Mouse (Mus musculus): ENCODE data around the gene Bloc1s5.
"Not testable (repeated sequence)": the region's sequence is repeated elsewhere in the genome, so short reads cannot be mapped to it uniquely, and the experiment has no call there.

The Bloc1s5 gene

DNA sequence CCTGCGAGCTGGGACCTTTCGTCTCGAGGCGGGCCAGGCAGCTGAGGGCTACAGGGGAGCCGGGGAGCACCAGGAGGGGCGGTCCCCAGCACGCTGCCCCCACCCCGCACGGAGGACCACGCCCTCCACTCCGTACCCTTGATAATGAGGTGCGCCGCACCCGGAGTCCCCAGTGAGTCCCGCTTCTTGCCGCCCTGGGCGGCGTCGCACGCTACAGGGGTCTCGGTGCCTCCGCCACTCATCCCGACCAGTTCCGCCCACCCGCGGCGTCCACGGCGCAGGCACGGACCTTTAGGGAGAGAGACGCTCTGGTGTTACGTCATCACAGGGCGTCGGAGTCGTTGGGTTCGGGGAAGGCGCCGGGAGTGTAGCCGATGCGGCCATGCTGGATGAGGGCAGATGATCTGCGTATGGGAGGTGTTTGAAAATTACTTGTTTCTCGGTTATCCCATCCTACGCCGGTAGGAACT, at the start of gene Bloc1s5:
TSS of gene Bloc1s5 (minus strand) at position 310 of the 470 bp plus-strand sequence.
- DNase-seq, result peak; percentile 95

DNA sequence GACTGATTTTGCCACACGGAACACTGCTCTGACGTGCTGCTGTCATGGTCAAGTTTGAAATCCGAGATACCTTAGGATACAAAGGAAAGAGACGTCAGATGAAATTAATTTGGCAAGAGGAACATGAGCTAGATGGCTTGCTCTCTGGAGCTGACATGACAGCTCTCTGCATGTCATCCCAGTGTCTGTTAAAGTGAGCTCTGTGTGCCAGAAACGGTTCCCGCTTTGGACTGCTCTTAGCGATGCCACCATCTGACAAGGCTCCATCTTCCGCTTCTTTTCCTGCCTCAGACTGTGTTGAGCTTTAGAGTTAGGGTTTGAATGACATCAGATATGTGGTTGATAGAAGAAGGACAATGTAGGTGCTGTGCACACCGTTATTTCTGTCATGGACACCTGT, 37.4 kb upstream of the Bloc1s5 start:
- DNase-seq, result no peak

DNA sequence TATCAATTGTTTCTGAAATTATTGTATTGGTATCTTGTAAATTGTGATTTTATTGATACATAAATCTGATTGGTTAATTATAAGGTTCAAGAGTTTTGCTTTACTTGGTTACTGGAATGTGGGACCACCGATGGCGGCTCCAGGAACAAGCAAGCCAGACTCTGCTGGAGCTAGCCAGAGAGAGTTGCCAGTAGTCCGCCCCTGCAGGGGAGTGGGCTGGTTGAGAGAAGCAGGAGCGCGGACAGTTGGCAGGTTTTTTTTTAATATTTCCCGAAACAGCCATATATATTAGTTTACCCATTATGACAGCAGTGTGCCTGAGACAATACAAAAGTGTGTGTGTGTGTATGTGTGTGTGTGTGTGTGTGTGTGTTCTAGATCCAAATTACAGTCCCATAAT, 36.5 kb upstream of the Bloc1s5 start:
- DNase-seq, result not testable (repeated sequence)

DNA sequence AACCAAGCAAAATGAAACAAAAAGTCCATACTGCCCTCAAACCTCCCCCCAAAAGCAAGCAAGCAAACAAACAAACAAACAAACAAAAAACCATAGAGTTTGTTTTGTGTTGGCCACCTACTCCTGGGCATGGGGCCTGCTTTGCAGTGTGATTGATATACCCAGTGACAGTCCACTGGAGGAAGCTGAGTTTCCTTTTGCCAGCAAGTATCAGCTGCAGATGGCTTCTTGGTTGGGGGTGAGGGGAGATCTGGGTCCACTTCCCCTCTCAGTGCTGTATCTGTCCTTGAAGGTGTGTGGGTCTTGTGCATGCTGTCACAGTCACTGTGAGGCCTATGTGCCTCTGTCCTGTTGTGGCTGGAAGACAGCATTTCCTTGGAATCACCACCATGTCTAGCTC, 35.1 kb upstream of the Bloc1s5 start:
- no peak for DNase-seq

DNA sequence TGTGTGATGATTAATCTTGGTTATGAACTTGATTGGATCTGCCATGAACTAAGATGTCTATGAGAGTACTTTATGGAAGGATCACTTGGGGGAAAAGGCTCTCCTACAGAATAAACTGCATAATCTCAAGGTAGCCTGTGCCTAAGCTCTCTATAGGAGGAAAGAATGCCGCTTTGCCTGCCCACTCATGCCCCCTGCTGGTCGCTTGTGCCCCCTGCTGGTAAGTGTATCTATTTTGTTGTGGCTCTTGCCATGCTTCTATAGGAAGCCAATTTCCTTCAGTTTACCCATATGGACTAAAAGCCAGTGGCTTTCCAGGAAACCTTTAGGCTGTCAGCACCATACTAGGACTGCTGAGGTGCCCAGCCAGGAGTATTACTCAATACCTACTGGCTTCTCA, 33.6 kb upstream of the Bloc1s5 start:
- DNase-seq, result peak; percentile 49

DNA sequence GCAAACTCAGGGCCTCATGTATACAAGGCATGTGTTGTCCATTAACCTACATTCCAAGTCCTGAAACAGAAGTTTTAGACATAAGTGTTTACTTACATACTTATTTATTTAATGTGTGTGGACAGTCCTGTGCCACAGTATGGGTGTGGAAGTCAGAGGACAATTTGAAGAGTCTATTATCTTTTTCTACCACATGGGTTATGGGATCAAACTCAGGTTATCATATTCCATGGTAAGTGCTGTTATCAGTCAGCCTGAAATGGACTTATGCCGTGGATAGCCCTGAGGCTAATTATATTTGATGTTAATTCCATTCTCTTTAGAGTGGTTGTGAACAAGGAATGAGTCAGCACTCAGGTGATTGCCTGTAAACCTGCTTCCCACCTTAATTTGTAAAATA, 29.8 kb upstream of the Bloc1s5 start:
- DNase-seq, result no peak

DNA sequence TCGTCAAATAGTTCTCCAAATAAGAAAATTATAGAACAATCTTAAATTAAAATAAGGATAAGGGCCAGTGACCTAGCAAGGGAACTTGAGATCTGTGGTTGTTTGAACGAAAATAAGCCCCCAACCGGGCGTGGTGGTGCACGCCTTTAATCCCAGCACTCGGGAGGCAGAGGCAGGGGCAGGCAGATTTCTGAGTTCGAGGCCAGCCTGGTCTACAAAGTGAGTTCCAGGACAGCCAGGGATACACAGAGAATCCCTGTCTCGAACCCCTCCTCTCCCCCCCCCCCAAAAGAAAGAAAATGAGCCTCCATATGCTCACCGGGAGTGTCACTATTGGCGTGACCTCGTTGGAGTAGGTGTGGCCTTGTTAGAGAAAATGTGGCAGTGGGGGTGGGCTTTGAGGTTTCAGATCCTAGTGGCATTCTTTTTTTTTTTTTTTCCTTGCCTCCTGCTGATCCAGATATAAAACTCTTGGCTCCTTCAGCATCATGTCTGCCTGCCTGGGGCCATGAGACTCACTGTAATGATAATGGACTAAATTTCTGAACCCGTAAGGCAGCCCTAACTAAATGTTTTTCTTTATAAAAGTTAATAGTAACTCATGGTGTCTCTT, 24.7 kb upstream of the Bloc1s5 start:
- no peak for DNase-seq

DNA sequence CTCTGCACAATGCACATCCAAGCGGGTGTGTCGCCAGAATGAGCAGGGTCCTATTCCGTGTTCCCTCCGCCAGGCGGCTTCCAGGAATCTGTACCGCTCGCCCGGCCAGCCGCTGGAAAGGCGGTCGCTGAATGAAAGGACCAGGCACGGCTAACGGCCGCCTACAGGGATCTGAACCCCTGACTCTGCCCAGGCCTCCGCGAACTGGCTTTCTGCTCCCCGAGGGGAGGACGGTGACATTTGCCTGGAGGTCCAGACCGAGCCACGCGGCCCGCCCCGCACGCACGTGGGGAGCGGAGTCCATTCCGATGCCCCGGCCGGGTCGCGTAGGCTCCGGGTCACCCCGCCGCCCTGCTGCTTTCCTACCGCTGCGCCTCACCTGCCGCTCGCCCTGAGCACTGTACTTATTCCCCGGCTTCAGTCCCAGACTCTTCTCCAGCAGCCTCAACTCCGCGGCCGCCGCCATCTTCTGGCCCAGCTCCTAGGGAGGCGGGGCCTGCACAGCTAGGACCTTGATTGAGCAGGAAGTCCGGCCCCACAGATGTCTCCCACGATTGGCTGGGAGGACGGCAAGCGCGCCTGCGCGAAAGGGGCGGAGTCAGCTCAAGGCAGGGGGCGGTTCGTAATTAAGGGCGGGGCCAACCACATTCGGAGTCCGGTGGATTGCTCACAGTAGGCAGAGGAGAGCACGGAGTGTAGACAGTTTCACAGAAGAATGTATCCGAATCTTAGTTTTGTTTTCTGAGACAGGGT, 23.8 kb upstream of the Bloc1s5 start, which contains the start of gene Eef1e1:
TSS of gene Eef1e1 (minus strand) at position 531 of the 753 bp plus-strand sequence.
- DNase-seq, result peak; percentile 97

DNA sequence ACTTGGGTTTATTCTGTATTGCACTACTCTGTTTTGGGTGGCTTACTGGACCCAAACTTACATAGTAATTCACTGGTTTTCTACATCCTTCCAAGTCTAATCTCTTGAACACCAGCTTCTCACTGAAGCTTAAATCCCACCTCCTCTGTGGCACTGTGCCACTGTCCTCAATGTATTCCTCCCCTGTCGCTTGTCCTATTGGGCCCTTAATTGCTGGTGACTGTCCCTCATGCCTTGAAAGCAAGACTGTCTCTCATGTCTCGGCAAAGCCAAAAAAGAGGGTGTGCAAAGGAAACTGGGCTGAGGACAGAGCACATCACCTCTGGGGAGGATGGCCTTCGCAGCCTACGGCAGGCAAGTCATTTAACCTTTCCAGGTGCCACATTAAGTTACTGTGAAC, 23.0 kb upstream of the Bloc1s5 start:
- DNase-seq, result no peak

DNA sequence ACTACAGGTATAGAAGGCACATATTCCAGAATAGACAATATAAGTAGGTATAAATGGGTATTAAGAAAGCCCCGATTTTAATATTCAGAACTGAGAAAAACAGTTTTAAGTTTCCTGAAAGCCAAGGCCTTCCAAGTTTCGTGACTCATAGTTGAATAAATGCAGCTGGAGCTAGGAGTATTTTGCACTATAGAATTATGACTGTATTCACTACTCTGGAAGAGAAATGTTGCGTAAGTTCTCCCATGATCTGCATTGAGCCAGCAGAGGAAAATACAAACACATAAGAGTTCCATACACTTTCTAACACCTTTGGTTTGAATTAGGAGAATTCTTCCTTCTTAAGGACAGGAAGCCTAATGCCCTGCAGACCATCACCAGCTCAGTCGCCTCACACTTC, 15.4 kb upstream of the Bloc1s5 start:
- DNase-seq, result no peak

DNA sequence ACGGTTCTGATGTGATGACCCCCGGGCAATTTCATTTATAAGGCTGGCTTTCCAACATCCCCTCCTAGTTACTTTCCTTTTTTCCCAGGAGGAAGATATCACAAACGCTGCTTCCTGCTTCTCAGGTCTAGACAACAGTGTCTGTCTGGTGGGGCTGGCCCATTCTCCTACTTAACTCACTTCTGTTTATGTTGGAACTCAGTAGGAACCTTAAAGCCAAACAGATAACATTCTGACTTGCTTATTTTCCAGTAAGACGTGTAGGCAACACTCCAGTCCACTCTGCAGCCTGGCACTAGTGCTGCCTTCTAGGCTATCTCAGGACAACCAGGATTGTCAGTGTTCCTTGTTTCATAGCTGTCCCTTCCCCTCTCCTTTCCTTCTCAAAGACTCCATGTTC, 14.2 kb upstream of the Bloc1s5 start:
- no peak for DNase-seq

DNA sequence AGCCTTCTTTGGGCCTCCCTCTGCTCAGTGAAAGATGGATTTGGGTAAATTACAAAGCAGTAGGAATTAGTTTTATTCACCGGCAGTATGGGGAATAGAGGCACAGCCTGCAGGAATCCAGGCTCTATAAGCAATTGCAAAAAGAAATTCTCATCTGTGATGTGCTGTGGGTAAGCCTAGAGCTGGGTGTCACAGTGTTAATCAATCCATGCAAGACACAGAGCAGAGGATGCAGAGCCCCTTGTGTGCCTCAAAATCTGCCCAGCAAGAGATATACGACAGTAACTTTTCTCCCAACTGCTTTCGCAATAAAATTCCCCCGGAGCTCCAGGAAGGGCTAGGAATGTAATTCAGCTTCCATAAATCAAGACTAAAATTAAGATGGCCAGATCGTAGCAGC, 6.5 kb upstream of the Bloc1s5 start:
- no peak for DNase-seq

DNA sequence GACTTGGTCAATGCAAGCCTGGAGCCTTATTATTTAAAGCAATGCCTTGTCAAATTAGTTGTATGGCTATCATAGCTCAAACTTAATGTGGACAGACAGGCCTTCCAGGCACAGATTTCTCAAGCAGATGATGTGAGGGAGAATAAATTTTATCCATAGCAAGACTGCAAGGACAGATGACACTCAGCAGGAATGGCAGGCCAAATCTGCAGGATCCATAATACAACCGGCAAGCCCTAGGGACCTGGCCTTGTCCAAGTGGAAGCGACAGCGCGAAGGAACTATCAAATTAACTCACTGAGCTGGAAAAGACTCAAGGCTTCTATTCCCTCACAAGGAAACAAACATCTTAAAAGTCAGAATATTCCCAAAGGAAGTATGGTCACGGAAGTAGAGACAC, 6.1 kb upstream of the Bloc1s5 start:
- DNase-seq, result no peak

DNA sequence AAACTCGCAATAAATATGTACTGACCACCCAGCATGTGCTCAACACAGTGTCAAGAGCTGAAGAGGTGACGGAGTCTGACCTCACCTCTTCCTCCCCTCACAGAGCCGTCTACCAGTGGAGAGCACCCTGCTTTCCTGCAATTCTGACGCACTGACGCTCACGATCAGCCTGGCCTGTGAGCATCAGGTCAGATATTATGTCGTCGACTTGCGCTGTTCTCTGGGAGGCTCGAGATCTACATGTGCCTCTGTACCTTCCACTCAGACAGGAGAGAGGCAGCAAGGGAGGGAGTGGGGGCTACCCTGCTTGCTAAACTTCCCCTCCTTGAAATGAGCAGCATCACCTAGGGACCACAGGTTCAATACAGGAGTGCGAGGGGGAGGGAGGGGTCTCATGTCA, 3.8 kb upstream of the Bloc1s5 start:
- DNase-seq, result no peak

DNA sequence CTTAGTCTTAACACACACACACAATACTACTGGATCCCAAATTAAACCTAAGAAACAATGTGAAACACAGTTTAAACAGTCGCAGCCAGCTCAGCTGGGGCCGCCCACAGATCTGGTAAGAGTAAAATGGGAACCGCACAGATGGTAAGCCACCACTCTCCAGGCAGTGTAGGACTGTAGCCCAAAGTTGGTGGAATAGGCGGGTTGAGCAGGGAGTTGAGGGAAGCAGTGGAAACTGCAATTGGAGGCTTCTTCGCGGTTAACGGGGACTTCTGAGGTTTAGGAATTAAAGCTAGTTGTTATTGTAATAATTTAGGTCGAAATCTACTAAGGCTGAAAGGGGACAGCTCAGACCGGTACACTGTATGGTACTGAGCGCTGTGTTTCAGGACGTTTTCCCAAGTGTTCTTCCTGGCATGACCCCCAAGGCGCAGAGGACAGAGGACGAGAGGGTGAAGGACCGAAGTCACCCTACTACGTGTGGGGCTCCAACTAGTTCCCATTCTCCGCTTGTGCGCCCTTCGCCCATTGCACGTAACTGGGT, 581 bp downstream of the Bloc1s5 start:
- DNase-seq, result no peak

DNA sequence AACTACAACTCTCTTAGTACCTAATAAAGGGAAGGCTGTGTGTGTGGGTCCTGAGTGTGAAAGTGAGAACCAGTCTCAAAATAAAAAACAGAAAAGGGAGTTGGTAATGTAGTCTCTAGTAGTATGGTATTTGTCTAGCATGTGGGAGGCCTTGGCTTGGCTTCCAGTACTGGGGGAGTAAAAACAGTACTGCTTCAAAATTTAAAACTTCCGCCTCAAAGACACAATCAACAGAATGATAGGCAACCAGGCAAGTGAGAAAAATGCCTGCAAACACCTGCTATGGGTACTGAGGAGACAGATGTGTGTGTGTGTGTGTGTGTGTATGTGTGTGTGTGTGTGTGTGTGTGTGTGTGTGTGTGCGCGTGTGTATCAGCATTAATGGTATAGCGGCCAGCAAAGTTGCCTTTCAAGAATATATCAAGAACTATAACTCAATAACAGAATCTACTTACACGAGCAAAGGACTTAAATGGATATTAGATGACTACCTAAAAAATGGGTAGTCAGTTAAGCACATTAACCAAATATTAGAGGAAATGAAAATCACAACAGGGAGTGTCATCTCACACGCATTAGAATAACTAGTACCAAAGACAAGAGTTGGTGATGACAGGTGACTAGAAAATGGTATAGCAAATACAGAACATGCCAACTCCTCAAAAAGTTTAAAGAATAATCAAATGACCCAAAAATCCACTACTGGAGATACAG, 1.5 kb downstream of the Bloc1s5 start:
- DNase-seq, result no peak

DNA sequence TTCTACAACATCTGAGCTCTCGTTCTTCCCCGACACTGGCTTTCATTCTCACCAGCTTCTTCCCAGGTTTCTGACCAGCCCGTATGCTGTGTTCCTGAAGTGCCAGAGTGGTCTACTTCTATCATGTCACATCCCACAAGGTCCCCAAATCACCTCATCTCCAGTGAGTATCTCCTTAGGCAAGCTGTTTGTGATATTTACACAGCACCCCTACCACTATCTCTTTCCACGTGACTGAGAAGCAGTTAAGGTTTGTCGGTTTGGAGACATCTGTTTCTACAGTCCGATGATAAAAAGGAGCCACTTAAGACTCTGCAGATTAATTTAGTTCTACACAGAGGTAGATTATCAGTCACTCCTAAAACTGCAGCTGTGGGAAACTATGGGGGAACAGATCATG, 2.4 kb downstream of the Bloc1s5 start:
- no peak for DNase-seq

DNA sequence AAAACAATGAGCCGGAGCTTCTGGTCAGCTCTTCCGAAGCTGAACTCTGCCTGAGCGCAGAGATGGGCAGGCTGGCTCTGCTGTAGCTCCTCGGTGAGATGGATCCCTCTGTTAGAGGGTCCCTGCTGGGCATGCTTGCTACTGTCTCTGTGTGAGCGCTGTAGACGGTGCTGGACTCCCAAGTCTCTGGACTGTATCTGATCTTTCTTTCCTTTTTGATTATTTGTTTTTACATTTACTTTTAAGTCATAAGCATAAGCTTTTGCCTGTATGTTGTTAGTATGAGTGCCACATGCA, 8.7 kb downstream of the Bloc1s5 start:
- no peak for DNase-seq

DNA sequence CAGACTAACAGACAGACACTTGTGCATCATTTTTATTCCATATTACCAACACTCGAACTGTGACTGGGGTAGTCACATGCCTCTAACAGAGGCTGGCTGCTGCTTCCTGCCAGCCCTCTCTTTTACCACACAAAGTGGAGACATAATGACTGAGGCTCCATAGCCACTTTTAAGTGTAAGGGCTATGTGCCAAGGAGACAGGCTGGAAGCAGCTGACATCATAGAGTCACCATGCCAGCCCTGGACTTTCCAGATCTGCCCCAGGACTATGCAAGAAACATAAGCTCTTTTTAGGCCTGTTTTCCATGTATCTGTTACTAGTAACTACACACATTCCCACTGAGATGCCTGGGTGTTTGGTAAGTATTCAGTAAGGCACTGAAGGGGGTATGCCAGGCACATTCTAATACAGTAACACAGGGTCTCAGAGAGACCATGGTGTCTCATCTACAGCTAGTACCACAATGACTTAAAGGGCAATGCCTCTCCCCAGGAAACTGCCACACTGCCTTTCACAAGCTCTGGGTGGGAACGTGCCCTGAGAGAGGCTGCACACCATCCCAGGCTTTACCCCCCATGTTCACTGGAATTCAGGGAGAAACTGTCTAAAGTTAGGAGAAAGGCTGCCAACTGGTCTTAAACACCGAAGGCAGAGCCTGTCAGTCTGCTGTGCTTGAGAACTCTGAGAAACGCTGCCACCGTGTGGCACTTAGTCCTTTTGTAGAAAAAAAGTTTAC, 9.2 kb downstream of the Bloc1s5 start:
- peak; percentile 6 for DNase-seq

DNA sequence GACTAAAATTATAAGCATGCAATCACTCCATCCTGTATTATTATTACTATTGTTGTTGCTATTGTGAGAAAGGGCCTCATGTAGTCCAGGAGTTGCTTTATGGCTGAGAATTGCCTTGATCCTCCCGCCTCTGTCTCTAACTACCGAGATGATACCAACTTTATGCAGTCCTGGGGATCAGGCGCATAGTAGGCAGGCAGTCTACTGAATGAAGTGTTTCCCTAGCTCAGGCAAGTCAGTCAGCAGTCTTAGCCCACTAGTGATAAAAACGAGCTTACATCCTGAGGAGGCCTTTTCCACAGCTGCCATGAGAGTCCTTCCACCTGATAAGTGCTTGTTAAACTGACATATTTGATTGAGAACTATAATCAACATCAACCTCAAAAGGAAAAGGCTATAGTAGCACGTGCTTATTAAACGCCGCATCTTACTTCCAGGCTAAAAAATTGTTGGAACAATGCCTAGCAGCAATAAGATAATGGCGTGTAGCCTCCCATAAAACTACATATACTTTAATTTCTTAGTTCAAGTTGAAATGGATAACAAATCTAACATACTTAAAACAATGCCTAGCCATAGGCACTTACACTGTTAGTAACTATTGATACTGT, 10.5 kb downstream of the Bloc1s5 start:
- DNase-seq, result no peak

DNA sequence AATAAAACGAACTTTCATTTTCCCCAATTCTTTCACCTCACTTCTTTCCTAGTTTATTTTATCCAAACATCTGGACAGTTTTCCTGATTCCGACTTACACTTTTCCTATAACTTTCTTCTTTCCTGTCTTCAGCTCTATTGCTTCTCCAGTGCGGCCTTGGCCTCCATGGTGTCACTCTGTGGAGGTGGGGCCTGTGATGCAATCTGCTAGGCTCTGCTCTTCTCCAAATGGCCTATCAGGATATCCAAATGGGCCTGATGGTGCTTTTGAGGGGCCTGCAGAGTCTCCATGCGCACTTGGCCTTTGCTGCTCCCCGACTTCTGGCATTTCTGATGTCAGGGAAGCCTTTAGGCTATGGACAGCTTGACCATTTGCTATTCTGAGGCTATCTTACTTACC, 11.6 kb downstream of the Bloc1s5 start:
- DNase-seq, result no peak

DNA sequence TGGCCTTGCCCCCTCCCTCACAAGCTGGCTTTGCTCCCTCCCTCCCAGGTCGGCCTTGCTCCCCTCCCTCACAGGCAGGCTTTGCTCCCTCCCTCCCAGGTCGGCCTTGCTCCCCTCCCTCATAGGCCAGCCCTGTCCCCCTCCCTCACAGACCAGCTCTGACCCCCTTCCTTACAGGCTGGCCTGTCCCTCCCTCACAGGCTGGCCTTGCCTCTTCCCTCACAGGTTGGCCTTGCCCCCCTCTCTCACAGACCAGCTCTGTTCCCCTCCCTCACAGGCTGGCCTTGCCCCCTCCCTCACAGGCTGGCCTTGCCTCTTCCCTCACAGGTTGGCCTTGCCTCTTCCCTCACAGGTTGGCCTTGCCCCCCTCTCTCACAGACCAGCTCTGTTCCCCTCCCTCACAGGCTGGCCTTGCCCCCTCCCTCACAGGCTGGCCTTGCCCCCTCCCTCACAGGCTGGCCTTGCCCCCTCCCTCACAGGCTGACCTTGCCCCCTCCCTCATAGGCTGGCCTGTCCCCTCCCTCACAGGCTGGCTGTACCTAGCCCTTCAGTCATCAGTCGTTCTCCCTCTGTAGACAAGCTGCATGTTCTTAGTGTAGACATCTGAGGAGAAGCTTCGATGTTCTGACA, 16.8 kb downstream of the Bloc1s5 start:
- not testable (repeated sequence) for DNase-seq
